Mouse (Mus musculus): ENCODE data around the gene Phactr2.
"Not testable (repeated sequence)": the region's sequence is repeated elsewhere in the genome, so short reads cannot be mapped to it uniquely, and the experiment has no call there.

The Phactr2 gene
- long read RNA-seq, experiment 1, partial matches to known transcripts: 3 of 44 reads
- long read RNA-seq, experiment 1, other reads (novel, unspliced or antisense): 40 of 44 reads
- long read RNA-seq, experiment 2, partial matches to known transcripts: 1 of 14 reads
- long read RNA-seq, experiment 2, other reads (novel, unspliced or antisense): 13 of 14 reads

DNA sequence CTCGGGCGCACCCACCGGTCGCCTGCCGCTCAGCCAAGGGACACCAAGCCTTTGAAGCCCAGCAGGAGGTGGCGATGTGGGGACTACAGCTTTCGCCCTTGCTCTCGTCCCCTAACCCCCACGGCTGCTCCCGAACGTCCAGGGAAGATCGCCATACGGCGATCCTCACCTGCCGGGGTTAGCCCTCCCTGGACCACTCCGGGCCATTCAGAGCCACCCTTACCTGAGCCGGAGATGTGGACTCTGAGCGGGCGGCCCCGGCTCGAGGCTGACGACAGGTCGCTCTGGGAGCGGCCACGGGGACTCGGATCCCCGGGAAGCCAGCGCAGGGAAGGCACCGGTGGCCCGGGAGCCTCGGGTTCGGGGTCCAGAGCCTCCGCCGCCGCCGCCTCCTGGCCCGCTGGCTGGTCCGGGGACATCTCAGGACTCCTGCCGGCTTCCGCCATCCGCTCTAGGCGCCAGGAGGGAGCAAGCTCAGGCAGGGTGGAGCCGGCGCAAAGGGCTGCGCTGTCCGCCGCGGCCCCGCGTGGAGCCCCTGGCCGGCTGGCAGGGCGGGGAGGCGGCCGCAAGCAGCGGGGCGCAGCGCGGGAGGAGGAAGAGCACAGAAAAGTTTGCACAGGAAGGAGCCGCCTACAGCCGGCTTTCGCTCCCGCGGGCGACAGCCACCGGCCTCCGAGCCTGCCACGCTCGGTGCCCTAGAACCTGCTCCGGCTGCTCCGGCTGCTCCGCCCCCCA is at the start of gene Phactr2:
Phactr2 (minus strand) TSS at position 580 of the 735 bp plus-strand sequence.
- intact Hi-C loops (cut with DNase I): no loop called here

DNA sequence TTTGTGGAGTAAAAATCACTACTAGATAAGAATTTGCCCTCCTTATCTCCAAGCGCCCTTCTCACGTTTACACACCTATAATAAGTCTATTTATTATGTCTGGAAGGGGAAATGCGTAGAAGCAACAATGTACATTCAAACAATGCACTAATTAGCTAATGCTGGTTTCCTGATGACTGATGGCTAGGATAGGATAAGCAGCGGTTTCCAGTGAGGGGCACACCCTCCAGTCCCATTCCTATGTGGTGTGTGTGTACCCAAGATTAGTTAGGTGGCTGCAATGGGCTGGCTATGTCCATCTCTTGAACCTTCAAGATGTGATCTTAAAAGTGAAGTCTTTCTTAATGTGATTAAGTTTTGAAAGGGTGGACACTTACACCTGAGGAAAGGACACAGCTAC is 47.6 kb upstream of the Phactr2 start:
- intact Hi-C loops (cut with DNase I): no loop called here

DNA sequence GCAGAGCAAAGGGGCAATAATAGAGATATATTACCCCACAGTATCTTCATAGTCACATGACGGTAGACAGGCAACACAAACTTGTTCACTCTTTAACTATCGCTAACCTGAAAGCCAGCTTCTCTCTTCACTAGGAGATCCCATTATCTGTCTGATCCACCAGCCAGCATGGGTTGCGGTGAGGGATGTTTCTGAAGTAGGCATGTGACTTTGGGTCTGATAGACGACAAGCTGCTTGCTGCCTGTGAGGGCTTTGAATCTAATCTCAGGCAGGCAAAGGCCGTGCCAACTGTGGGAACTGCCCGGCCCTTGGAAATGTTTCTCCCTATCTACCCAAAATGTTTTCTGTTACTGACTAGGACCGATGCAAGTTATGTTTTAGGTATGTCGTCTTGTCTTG is 28.2 kb upstream of the Phactr2 start:
- intact Hi-C loops (cut with DNase I): no loop called here

DNA sequence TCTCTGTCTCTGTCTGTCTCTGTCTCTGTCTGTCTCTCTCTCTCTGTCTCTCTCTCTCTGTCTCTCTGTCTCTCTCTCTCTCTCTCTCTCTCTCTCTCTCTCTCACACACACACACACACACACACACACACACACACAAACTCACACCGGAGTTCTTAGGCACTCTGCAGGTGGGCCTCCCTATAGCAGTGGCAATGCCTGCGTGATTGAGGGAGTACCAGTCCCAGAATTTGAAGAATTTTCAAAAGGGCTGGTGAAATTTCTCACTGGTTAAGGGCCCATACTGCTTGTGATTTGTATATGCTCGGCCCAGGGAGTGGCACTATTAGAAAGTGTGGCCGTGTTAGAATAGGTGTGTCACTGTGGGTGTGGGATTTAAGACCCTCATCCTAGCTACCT is 27.3 kb upstream of the Phactr2 start:
- intact Hi-C loops (cut with DNase I): not testable (repeated sequence)

DNA sequence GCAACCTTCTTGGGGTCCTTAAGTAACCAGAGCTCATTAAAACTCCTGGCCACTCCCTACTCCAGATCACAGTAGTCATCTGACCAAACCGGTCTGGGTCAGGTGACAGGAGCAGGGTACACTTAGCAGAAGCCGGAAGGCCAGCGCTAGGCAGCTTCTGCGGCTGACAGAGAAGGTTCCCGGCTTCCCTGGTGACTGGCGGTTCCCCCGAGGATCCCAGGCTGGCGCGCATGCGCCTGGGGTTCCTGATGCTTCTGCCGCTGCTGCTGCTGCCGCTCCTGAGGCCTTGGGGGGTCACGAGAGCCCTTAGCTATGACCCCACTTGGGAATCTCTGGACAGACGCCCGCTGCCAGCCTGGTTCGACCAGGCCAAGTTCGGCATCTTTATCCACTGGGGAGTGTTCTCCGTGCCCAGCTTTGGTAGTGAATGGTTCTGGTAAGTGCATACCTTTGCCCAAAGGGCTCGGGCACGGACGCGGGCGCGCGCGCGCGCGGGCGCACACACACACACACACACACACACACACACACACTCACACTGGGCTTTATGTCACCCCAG is 26.8 kb upstream of the Phactr2 start:
- intact Hi-C loops (cut with DNase I): no loop called here

DNA sequence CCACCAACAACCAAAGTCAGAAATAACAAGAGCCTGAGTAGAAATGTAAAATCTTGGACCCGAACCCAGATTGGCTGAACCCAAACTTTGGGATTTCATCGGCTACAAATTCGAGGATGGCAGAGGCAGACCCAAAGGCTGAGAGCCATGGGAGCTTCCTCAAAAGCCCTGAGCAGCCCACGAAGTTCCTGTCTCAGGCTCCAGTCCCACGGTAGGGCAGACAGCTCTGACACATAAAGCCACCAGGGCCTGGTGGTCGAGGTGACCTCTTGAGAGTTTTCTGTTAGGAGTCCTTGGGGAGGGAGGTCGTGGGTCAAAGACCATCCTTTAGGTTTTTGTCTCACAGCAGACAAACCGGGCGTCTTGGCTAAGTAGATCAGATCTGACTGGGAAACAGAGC is 26.3 kb upstream of the Phactr2 start:
- intact Hi-C loops (cut with DNase I): no loop called here

DNA sequence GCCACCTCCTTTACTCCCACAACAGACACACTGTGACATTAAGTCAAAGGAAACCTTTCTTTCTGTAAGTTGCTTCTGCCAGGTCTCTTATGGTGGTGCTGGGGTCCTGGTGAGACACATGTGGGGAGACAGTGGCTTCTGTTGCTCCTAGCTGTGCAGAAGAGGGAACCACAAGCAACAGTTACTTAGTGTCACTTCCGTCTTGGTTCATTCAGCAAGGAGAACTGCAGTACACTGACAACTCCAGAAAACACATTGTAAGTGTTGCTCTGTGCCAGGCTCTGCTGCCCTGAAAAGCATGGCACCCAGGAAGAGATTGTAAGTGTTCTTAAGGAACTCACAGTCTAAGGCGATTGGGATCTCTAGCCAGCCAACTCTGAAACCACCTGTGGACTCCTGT is 25.1 kb upstream of the Phactr2 start, which contains the start of gene Fuca2:
Fuca2 (plus strand) TSS at position 210 of the 400 bp plus-strand sequence.
- intact Hi-C loops (cut with DNase I): no loop called here

DNA sequence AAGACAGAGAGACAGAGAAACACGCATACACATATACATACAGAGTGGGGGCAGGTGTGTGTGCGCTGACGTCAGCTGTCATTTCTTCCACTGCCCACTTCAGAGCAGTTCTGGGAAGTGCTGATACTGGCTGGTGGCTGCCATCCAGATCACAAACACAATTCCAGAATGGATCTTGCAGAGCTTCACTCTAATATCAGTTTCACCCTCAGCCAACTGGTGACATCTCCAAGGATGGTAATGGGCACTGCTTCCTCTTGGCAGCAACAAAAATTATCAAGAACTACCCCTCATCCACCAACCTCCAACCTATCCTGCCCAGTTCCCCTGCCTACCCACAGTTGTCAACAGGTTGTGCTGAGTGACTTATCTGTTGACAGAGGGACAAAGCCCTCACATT is 22.1 kb upstream of the Phactr2 start:
- intact Hi-C loops (cut with DNase I): no loop called here

DNA sequence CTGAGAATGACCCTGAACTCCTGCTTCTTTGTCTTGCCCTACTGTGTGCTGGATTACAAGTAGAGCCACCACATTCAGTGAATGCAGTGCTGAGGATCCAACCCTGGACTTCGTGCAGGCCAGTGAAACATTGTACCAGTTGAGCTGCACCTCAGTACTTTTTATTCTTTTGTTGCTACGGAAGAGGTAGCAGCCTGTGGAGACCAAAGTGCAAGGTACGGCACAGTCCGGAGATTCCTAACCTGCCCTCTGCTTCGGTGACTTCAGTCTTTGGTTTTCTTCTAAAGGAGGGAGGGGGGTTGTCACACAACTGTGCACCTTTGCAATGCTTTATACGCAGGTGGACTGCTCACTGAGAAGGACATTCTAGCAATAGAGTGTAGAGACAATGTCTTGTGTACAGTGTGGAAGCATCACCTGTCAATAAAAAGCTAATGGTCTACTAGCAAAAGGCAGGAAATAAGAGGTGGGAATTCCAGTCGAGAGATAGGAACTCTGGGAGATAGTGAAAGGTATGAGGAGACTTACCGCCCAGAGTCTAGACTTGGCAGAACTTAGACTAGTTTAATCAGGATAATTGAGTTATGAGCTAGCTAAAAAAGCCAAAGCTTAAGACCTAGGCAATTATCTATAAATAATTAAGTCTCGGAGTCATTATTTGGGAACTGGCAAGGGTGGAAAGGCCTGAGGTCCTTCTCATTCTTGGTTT is 19.9 kb upstream of the Phactr2 start:
- intact Hi-C loops (cut with DNase I): no loop called here

DNA sequence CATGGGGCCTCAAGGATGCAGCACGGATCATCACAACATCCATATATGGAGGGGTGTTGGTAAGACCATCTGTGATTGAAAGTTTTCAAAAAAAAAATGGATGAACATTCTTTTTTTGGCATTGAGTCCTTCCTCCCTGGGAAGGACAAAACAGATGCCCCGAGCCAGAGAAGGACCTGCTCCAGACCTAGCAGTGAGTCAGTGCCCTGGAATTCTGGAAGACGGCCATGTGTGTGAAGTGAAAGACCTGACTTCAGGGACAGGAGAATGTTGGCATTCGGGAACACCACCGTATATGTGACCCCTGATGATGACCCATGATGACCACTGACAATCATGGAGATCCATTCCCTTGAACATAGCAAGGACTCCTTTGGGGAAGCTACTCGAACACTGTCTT is 15.5 kb upstream of the Phactr2 start:
- intact Hi-C loops (cut with DNase I): no loop called here

DNA sequence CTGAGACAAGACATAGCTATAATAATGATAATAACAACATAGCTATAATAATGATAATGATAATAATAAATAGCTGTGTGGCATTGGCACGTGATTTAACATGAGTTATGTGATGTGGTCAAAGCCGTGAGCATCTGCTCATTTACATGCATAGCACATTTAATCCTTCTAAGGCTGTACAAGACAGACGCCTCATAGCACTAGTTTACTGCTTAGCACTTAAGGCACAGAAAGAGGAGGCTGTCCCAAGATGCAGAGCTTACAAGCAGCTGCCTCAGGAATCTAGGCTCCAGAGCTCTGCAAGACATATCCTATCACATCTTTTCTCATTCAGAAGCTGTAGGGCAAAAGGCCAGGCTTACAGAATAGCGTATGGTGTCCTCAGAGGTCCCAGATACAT is 11.7 kb upstream of the Phactr2 start:
- intact Hi-C loops (cut with DNase I): no loop called here

DNA sequence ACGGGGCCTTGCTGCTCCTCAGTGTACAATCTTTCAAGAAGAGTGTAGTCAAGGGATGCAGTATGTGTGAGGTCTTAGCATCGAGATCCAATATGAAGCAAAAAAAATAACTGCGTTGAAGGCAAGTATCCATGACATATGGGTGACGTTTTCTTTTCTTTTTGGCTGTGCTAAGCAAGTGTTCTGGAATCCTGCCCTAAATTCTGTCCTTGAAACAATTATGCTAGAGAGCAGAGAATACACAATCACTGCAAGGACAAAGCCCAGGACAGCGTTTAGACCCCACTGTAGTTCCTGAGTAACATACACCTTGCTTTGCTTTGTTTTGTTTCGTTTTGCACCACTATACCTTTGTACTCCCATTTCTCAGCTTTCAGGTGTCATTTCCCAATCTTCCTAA is 5.1 kb upstream of the Phactr2 start:
- intact Hi-C loops (cut with DNase I): no loop called here

DNA sequence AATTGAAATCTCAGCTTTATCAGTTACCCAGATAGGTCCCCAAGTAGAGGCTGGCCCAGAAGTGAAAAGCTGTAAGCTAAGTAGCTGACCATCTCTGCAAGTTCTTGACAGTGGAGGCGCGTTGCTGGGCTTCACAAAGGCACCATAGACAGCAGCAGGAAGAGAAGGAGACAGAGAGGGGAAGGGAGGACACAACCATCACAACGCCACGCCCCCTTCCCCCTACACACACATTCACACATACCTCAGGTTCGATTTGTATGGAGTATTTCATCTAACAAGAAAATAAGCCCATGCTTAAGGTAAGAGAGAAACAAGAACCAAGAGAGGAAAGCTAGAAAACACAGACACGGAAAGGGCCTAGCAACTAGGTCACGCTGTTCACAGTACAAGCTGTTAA is 909 bp upstream of the Phactr2 start:
- intact Hi-C loops (cut with DNase I): no loop called here

DNA sequence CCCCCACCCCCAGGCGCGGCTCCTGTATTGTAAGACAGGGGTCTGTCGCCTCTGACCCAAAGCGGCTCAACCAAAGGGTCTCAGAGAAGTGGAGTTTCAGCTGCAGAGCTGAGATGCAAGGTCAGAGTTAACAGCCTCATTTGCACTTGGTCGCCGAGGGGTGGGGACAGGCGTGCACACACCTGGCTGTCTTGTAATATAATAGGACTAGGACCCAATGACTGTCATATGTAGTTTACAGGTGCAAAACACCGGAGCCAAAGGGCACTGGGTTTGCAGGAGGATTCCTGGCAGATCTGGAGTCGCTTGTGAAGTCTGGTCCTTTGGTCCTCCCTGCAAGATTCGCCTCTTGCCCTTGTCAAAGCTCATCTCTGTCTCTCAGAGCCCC is 350 bp upstream of the Phactr2 start:
- intact Hi-C loops (cut with DNase I): no loop called here

DNA sequence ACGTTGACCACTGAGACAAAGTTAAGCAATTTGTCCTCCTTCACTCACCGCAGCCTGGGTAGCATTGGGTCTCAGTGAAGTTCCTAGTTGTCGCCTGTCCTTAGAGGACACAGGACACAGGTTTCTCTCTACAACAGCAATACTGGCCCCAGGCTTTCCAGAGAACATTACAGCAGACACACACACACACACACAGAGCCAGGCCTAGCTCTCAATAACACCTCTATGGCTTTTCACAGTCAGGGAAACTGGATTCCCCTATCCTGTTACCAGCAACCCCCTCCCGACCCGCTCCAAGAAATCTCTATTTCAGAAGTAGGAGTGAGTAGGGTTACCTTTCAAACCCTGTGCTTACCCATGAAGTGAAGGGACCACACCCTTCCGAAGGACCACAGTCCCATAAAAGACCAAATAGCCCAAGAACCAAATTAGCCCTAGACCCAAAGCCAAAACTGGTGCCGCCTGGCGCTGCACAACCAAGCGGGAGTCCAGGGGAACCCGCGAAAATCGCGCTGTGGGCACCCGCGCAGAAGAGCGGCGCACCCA is 852 bp downstream of the Phactr2 start:
- intact Hi-C loops (cut with DNase I): no loop called here

DNA sequence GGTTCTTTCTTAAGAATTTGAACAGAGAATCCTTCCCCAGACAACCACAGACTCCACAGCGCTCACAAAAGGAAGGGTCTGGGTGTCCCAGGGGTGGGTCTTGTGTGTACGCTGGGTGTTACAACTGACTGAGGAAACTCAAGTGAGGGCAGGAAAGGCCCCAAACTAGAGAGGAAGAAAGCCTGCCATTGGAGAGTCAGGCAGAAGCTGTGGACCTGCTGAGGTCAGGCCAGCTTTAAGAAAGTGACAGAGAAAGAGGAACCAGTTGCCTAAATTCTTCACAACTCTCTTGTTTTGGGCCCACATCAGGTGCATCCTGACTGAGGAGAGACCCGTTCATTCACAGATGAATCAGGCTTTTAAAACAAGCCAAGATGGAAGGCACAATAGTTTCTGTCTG is 4.0 kb downstream of the Phactr2 start:
- intact Hi-C loops (cut with DNase I): no loop called here

DNA sequence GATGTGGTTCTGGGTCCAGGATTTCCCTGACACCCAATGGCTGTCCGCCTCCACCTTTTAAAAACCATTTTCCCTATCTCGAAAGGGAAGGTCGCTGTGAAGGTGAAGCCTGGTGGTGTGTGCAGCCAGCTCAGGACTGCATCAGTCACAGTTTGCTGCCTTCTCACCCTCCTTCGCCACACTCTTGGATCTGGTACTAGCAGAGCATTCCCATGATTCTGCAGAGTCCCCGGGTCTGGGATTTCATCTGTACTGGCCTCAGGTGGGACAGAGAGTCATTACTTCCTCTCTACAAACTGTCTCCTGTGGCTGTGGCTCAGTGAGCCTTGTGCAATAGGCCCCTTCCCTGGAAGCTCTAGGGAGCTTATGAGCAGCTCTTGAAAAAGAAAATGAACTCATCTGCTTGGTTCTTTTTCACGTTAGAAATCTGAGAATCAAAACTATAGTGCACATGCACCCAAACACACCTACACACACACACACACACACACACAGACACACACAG is 6.1 kb downstream of the Phactr2 start:
- intact Hi-C loops (cut with DNase I): not testable (repeated sequence)

DNA sequence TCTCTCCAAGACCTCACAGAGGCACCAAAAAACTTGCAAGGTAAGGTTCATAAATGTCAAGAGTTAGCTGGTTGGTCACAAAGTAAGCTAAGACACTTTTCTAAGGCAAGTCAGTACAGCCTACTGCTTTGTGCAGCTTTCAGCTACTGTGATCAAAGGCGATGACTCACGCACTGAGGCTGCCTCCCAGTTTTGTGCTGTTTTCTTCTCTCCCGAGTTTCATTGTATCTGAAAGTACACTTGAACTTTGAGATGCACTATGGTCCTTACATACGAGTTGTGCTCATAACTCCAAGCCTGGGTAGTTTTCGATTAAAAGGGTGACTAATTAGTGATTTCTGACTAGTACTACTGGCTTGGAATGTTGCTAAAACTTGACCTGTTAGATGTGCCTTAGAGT is 7.3 kb downstream of the Phactr2 start:
- intact Hi-C loops (cut with DNase I): no loop called here

DNA sequence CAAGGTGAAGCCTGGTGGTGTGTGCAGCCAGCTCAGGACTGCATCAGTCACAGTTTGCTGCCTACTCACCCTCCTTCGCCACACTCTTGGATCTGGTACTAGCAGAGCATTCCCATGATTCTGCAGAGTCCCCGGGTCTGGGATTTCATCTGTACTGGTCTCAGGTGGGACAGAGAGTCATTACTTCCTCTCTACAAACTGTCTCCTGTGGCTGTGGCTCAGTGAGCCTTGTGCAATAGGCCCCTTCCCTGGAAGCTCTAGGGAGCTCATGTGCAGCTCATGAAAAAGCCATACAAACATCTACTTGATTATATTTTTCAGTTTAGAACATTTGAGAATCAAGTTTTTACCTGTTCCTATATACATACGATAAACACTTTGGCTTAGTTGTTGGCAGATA is 9.9 kb downstream of the Phactr2 start:
- intact Hi-C loops (cut with DNase I): not testable (repeated sequence)

DNA sequence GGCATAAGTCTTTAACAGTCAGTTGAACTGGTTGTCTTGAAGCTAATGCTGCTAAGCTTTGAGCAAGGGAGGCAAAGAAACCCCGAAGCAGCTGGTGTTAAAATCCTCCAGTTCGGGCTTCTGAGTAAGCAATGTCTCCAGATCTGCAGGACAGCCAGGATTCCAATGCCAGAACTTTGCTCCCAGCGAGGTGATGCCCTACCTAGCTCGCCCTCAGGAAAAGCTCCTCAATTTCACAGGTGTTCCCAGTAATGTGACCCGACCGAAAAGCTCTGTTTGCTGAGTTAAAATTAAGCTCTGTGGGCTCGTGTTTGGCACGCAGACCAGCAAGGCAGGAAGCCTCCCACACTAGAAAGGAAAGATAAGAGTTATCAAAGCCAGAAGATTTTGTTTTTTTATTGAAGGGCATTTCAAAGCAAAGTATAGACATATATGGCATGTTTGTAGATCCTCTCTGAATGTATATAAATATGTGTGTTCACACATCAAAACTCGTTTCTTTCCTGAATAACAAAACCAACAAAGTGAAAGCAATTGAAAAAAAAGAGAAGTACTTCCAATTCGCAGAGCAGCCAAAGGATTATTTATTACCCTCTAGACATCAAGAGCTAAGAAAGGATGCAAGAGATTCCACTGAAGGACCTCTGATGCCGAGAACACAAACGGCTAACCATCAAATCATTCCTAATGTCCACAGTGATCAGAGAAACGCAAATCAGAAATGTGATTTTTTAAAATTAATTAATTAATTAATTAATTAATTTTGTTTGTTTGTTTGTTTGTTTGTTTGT is 20.8 kb downstream of the Phactr2 start:
- intact Hi-C loops (cut with DNase I): no loop called here

DNA sequence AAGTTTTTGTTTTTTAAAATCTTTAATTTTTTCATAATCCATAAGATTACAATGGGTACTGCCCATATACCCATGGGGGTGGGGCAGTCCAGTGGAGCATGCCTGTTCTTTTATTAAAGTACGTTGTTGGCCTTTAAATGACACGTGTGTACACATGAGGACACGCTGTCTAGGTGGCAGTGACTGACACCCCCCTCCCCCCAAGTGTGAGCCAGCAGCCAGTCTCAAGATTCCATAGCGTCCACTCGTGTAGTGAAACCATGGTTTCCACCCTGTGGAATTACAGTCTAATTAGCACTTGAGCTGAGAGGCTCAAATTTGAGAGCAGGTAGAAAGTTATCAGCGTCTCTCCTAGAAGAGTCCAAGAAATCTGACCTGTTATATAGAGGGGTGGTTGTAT is 22.6 kb downstream of the Phactr2 start:
- intact Hi-C loops (cut with DNase I): no loop called here
